In the genomic region with DNA sequence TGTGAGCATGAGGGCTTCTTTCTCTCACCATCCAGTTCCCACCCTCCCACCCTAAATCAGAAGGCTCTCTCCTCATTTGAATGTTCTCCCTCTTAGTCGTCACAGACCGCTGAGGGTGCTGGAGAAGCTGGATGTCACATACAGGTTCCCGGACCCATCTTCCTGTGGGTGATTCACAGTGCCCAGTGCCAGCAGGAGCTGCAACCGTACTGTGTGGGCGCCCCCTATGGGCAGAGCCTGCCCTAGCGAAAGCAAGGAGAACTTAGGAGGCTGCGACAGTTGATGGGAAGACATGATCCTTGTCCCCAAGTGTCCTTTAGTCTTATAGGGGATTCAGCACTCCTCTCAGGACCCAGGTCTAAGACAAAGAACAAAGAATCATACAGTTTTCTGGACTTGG, we compare ENCODE assay signal across 13 mouse cellular contexts. TPM values are rescaled to one million over a fixed set of nuclear protein-coding genes. Genes with fewer than 3 reads are reported as not detected.
A peak's percentile ranks its signal among the peaks of the same experiment; 100 is the strongest.
DNase-seq lines count a peak whose midpoint lies in the region; ATAC-seq and TF ChIP-seq lines count a peak whose summit lies in the region.
"Had no signal": no experiment of that assay in that cellular context is flagged by ENCODE, and none has a peak within 500 bp of the region (broad histone marks: within the 10 kb centered on the region; RNA-seq: fewer than 3 reads in every experiment).

No protein-coding gene starts in this region.

- no peaks in the 10 kb centered on the region for H3K9me3 ChIP-seq in liver, postnatal 0 days (ENCODE audit: low read length)
- H3K9me3 ChIP-seq: embryonic facial prominence, embryonic 13.5 days; heart, embryonic 12.5 days; hindbrain, embryonic 15.5 days had no signal

- H3K4me1 ChIP-seq in lung, adult 2 months (ENCODE audit: control insufficient read depth, insufficient read depth, low read length), result no peaks in the 10 kb centered on the region
- H3K4me1 ChIP-seq in liver, postnatal 0 days (ENCODE audit: insufficient read depth), result peaks cover 2% of the 10 kb centered on the region; the same call in 1 of the 2 replicates
- H3K4me1 ChIP-seq: heart, embryonic 12.5 days; hindbrain, embryonic 15.5 days had no signal

- H3K9ac ChIP-seq in liver, postnatal 0 days (replicated peaks), result no peak overlapping the region
- H3K9ac ChIP-seq: embryonic facial prominence, embryonic 13.5 days; heart, embryonic 12.5 days; hindbrain, embryonic 15.5 days had no signal

- WGBS in lung, adult 2 months, result 53% methylated on average over 7 of the region's 7 CpGs
- WGBS in liver, postnatal 0 days (ENCODE audit: insufficient replicate concordance), result 51% methylated on average over 7 of the region's 7 CpGs

- no peak overlapping the region for H3K27ac ChIP-seq in liver, postnatal 0 days (ENCODE audit: low read depth)
- H3K27ac ChIP-seq: embryonic facial prominence, embryonic 13.5 days; hindbrain, embryonic 15.5 days had no signal

- no peak overlapping the region for H3K4me3 ChIP-seq in lung, adult 2 months (replicated peaks; ENCODE audit: extremely low read depth, low read depth, low read length)
- no peak overlapping the region for H3K4me3 ChIP-seq in liver, postnatal 0 days (ENCODE audit: low read depth, low read length)
- H3K4me3 ChIP-seq: embryonic facial prominence, embryonic 13.5 days; heart, embryonic 12.5 days; hindbrain, embryonic 15.5 days had no signal

- peaks cover 3% of the 10 kb centered on the region; the same call in 1 of the 2 replicates for H3K27me3 ChIP-seq in liver, postnatal 0 days (ENCODE audit: insufficient read depth, low read length)
- H3K27me3 ChIP-seq: embryonic facial prominence, embryonic 13.5 days; hindbrain, embryonic 15.5 days had no signal

- TF ChIP-seq CTCF in lung, adult 2 months (IDR thresholded peaks at IDR 0.05; ENCODE audit: insufficient read depth, low read length), result peak; percentile 3; the same call in 1 of the 2 replicates
- peak; percentile 52 for TF ChIP-seq CTCF in liver, postnatal 0 days (IDR thresholded peaks at IDR 0.05; ENCODE audit: low read depth)

- no peak for ATAC-seq in liver, postnatal 0 days
- no peak for ATAC-seq in megakaryocyte, adult 5-6 weeks (ENCODE audit: poor library complexity, severe bottlenecking)

- H3K36me3 ChIP-seq in liver, postnatal 0 days (replicated peaks; ENCODE audit: insufficient read depth, low read length), result no peaks in the 10 kb centered on the region
- H3K36me3 ChIP-seq: embryonic facial prominence, embryonic 13.5 days; heart, embryonic 12.5 days; hindbrain, embryonic 15.5 days had no signal

- no peak for TF ChIP-seq EP300 in liver, postnatal 0 days (IDR thresholded peaks at IDR 0.05; ENCODE audit: low read depth)

- no peak for TF ChIP-seq POLR2A in lung, adult 2 months (IDR thresholded peaks at IDR 0.05; ENCODE audit: borderline replicate concordance, extremely low read depth, low read depth, low read length)

- H3K4me2 ChIP-seq in liver, postnatal 0 days (ENCODE audit: low read depth, low read length), result no peak overlapping the region
- H3K4me2 ChIP-seq: embryonic facial prominence, embryonic 13.5 days; heart, embryonic 12.5 days; hindbrain, embryonic 15.5 days had no signal

- DNase-seq in adrenal gland, postnatal 10 days, result peak; percentile 36
- DNase-seq in adrenal gland, adult 8-10 months, result no peak
- no peak for DNase-seq in lung, adult 2 months
- DNase-seq in lung, postnatal 25 days (ENCODE audit: low spot score), result no peak
- peak; percentile 70 for DNase-seq in ES-CJ7 (ENCODE audit: low read depth, low spot score)
- peak; percentile 33 for DNase-seq in liver, postnatal 0 days
- no peak for DNase-seq in right cerebral cortex, postnatal 4 days
- DNase-seq: cerebellum, adult 8-10 months; left cerebral cortex, postnatal 4 days had no signal

RNA-seq across cellular contexts. Expression of a gene that starts 14.6 kb away (rescaled TPM):
- total RNA-seq in adrenal gland, postnatal 10 days (2021), result under 1 TPM in 1 of 2 experiments, not detected in 1; 0.18 TPM
- total RNA-seq in adrenal gland, adult 8-10 months (2022), result under 1 TPM in 2 of 4 experiments, not detected in 2; 0.28 to 0.32 TPM
- 0.20 and 0.50 TPM in 2 replicates for polyA plus RNA-seq in lung, adult 2 months (2012; rRNA removed)
- 0.08 and 0.17 TPM in 2 replicates for polyA plus RNA-seq in liver, postnatal 0 days (2015; fragmentation: Nextera tagmentation; extraction: Ambion mirVana)
- total RNA-seq in megakaryocyte, adult 5-6 weeks (2015), result not detected in 2 replicates
- not detected in 2 replicates for total RNA-seq in megakaryocyte, adult 5-6 weeks (2017)
- polyA plus RNA-seq: hindbrain, embryonic 15.5 days had no signal

RNA-seq across cellular contexts. Expression of a gene that starts 40.8 kb away (rescaled TPM):
- under 1 TPM in 1 of 2 experiments, not detected in 1; 0.60 TPM for total RNA-seq in adrenal gland, postnatal 10 days (2021)
- total RNA-seq in adrenal gland, adult 8-10 months (2022), result not detected
- 0.05 and 2.0 TPM in 2 replicates for polyA plus RNA-seq in lung, adult 2 months (2012; rRNA removed)
- not detected in 2 replicates for polyA plus RNA-seq in liver, postnatal 0 days (2015; fragmentation: Nextera tagmentation; extraction: Ambion mirVana)
- 0.04 TPM in 1 of 2 replicates, not detected in the other for total RNA-seq in megakaryocyte, adult 5-6 weeks (2015)
- not detected in 2 replicates for total RNA-seq in megakaryocyte, adult 5-6 weeks (2017)
- total RNA-seq: left cerebral cortex, postnatal 4 days had no signal

Comparison
In these comparisons a context has a peak if more than half of its experiments do, and no peak if none do; other contexts are left out.
1. DNase-seq: peak in adrenal gland, postnatal 10 days (single experiment), ES-CJ7 (single experiment) and liver, postnatal 0 days (single experiment); none in adrenal gland, adult 8-10 months (single experiment), lung, adult 2 months (single experiment), lung, postnatal 25 days (single experiment) and right cerebral cortex, postnatal 4 days (single experiment).